Mouse (Mus musculus): ENCODE data around the gene Rab25. TPM values are rescaled to one million over a fixed set of nuclear protein-coding genes. Genes with fewer than 3 reads are reported as not detected.

The Rab25 gene
- total RNA-seq, 2 experiments from 2014 or later: not detected

DNA sequence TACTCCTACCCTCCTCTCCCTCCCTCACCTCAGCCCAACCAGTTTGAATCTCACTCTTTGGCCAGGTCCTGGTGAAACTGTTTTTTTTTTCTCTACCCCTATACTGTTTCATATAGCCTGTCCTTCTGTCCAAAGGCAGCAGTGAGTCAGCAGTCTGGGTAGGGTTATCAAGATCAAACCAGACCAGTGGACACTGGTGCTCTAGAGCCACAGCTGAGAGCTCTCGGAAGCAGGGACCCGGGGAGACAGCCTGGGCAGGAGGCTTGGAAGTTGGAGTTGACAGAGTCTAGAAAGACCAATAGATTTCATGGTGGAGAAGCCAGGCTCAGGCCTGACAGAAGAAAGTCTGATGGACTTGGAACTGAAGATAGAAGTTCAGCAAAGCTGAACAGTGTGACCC is 20.5 kb upstream of the Rab25 start:
- intact Hi-C loops (cut with DNase I): no loop called here
- DNase-seq: no peak

DNA sequence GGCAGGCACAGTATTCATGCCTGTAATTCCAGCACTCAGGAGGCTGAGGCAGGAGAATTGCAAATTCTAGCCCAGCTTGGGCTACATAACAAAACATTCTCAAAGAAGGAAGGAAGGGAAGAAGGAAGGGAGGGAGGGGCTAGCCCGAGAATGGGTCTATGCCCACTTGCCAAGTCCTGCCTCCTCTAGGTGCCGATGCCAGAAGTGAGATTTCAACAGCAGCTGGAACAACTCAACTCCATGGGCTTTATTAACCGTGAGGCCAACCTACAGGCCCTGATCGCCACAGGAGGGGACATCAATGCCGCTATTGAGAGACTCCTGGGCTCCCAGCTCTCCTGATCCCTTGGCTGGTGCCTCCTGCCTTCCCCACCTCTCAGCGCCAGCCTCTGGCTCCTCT is 19.8 kb upstream of the Rab25 start:
- no peak for DNase-seq
- intact Hi-C loops (cut with DNase I): no loop called here

DNA sequence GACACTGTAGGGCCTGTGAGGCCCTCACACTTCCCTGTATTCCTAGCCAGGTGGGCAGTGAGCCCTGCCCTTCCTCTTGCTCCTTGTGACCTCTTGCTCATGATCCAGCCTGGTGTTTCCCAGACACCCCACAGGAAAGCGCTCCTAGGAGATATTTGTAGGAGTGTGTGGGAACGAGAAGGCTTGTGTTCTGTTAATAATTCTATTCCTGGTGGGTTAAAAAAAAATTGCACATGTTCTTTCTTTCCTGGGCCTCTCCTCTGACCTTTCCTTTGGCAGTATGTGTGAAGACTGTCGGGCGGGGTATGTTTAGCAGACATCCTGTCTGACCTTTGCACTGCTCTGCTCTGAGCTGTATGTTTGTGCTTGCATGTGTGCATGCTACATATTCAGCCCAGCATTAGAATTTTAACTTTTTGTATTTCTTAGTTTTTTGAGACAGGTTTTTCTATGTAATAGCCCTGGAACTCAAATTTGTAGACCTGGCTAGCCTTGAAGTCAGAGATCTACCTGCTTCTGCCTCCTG is 18.5 kb upstream of the Rab25 start:
- peak in 1 of 2 experiments; percentile 31 for DNase-seq
- intact Hi-C loops (cut with DNase I): no loop called here

- intact Hi-C loops (cut with DNase I): no loop called here
- peak; percentile 49 to 52 for DNase-seq
These were observed 18.0 kb upstream of the Rab25 start for GRCm38 (mm10) chr3:88566116-88566515.

GRCm38 (mm10) chr3:88563966-88564365 is 15.9 kb upstream of the Rab25 start:
- intact Hi-C loops (cut with DNase I): no loop called here
- no peak for DNase-seq

DNA sequence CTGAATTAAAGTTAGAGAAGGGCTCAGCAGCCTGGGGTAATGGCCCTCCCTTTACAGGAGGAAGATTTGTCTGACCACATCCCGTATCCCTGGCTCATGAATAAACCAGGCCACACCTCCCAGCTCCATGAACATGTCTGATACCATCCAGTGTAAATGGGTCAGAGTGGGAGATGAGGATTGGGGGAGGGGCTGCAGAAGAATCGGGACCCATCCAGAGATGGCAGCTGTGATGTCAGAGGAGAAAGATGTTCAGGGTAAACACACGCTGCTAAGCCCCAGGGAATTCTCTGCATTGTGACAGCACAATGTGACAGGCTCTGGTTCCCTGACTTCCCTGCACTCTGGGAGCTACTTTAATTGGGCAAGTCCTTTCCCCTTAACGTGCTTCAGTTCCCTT is 15.3 kb upstream of the Rab25 start:
- no peak for DNase-seq

DNA sequence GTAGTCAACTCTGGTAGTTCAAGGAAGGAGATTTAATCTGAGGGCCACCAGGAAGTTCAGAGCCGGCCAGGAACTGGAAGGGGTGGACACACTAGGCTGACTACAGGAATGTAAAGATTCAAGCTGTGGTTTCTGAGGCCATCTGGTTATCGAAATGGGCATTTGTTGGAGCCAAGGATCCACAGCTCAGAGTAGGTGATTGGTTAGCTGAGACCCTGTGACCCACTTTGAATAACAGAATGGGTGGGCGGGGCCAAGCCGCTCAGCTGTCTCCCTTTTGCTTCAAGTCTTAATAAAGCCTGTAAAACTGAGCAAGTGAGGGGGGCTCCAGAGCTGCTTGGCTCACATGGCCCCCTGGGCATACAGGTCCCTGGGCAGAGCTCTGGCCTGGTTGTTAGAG is 13.9 kb upstream of the Rab25 start:
- DNase-seq: no peak
- intact Hi-C loops (cut with DNase I): no loop called here

More for the DNA sequence above, 15.3 kb upstream of the Rab25 start:
- intact Hi-C loops (cut with DNase I): no loop called here

GRCm38 (mm10) chr3:88559596-88559995 is 11.5 kb upstream of the Rab25 start:
- DNase-seq: no peak
- intact Hi-C loops (cut with DNase I): no loop called here

- intact Hi-C loops (cut with DNase I): no loop called here
These were observed 8.5 kb upstream of the Rab25 start for GRCm38 (mm10) chr3:88556616-88557015.

GRCm38 (mm10) chr3:88555731-88556130 is 7.6 kb upstream of the Rab25 start:
- intact Hi-C loops (cut with DNase I): no loop called here

More at GRCm38 (mm10) chr3:88556616-88557015, 8.5 kb upstream of the Rab25 start:
- DNase-seq: no peak

DNA sequence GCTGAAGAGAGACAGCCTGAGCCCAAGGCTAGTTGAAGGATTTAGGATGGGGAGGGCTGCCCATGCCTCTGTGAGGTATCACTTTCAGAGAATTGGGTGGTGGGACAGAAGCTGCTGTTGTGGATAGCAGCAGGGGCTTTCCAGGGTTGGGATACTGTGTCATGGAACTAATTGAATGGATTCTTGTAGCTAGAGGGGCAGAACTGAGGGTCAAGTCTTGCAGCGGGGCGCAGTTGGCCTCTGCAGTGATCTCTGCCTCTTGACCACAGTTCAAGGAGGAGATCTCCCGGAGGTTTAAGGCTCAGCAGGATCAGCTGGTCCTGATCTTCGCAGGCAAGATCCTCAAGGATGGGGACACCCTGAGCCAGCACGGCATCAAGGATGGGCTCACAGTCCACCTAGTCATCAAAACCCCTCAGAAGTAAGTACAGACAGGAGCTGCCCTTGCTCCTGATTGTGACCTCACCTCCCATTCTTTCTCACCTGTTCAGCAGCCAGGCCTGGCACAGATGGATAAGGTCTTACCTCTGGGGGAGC is 7.0 kb upstream of the Rab25 start:
- intact Hi-C loops (cut with DNase I): no loop called here
- DNase-seq: no peak

More at GRCm38 (mm10) chr3:88555731-88556130, 7.6 kb upstream of the Rab25 start:
- DNase-seq: no peak

DNA sequence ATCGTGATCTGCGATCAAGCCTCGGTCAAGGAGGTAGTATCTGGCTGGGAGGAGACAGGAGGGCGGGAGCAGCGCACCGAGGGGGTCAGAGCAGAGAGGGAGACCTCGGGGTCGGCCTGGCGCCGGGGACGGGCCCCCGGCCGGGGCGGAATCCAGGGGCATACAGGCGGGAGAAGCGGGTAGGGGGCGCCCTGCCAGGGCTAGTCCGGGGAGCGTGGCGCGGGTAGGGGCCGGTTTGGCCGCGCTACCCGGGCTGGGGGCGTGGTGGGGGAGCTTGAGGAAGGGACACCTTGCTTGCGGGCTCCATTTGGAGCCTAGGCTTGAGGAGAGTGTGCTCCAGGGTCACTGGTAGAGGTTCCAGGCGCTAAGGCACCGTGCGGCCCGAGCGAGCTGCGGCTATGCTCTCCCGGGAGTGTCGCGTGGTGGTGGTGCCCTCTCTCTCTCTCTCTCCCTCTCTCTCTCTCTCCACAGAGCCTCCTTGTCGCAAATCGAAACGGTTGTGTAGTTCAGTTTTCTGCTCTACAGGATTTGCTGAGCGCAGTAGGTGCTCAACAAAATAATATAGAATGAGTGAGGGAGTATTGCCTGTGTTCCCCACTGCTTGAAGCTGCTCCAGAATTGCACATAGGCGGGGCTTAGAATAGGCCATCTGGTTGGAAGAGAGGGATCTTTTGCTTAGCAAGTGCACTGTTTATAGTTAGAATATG is 5.9 kb upstream of the Rab25 start:
- DNase-seq: peak; percentile 62 to 63
- intact Hi-C loops (cut with DNase I): no loop called here

GRCm38 (mm10) chr3:88553525-88553879 is 5.4 kb upstream of the Rab25 start, which contains the start of gene Ubqln4:
Gene Ubqln4 (plus strand): TSS chr3:88553758.
- intact Hi-C loops (cut with DNase I): no loop called here

DNA sequence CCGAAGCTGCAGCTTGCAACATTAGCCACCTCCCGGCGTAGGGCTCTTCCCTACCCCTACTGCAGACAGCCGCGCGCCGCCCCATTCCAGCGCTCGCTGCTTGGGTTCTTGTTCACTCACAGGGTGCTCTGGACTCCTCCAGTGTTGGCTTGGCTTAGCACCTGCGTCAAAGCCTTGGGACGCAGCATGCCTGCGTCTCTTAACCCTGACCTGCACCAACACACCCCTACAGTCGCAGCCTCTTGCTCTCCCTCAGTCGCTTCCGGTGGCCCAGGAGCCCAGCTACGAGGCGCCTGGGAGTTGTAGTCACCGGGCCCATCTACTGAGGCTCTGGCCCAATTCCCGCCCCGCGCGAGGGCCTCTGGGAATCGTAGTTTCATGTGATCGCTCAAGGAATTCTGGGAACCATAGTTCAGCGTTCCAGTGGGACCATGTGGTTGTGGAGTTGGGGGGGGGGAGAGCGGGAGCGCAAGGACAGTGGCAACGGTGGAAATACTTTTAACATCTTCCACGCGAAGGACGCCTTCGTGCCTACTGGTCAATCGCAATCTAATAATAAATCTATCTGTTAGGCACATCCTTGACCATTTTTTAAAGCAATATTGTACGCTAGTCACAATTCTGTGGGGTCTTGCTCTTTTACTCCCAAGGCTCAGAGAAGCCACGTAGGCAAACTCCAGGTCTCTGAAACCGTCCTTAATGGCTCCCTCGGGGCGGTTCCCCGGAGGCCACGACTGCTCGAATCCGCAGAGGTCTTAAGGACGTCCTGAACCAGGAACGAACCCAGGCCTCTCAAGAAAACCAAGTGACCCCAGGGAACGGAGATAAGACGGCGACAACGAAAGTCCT is 4.8 kb upstream of the Rab25 start, which contains the start of gene Lamtor2:
Gene Lamtor2 (minus strand): TSS at position 399 of the 849 bp plus-strand sequence.
- intact Hi-C loops (cut with DNase I): no loop called here
- DNase-seq: peak; percentile 99

More at GRCm38 (mm10) chr3:88553525-88553879, 5.4 kb upstream of the Rab25 start, which contains the start of gene Ubqln4:
- DNase-seq: peak; percentile 95 to 96

- intact Hi-C loops (cut with DNase I): no loop called here
These were observed 4.1 kb upstream of the Rab25 start for GRCm38 (mm10) chr3:88552082-88552645.

DNA sequence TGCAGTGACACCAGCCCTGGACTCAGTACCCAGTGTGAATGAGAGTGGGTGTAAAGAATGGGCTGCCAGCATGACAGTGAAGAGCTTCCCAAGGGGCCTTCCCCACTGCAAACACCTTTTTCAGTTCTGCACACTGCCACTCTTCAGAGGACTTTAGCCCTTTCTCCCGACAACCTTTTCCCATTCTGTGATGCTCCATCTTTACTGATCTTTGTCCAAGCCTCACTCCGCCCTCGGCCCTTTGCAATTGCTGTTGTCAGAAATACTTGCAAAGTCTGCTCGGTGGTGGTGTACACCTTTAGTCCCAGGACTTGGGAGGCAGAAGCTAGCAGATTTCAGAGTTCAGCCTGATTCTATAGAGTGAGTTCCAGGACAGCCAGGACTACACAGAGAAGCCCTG is 3.5 kb upstream of the Rab25 start:
- intact Hi-C loops (cut with DNase I): no loop called here
- DNase-seq: no peak

More at GRCm38 (mm10) chr3:88552082-88552645, 4.1 kb upstream of the Rab25 start:
- DNase-seq: no peak

GRCm38 (mm10) chr3:88546674-88547418 is 1.3 kb downstream of the Rab25 start:
- DNase-seq: no peak
- intact Hi-C loops (cut with DNase I): no loop called here

DNA sequence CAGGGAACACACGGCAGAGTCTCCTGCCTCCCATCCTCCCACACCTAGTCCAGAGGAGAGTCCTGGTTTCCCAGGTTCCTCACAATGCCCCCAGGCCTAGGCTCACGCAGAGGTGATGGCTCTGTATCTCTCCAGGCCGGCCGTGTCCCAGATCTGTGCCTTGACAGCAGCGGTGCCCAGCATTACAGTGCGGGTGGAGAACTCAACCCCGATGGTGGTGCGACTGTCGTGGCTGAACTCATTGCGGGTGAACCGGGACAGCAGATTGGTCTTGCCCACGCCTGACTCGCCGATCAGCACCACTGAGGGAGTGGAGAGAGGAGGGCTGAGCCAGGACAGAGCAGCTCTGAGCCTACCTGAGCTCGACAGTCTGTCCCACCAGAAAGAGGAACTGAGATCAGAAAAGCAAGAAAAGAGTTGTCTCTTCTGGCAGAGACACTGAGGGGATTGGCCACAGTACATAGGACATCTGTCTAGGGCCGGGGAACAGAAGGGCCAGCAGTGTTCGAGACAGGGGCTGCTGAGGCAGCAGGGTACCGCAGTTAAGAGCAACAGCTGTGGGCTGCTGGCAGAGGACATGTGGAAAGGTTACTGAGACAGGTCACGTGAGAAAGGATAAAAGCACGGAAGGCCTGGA is 3.0 kb downstream of the Rab25 start:
- intact Hi-C loops (cut with DNase I): no loop called here
- DNase-seq: no peak

GRCm38 (mm10) chr3:88544514-88544913 is 3.6 kb downstream of the Rab25 start:
- no peak for DNase-seq
- intact Hi-C loops (cut with DNase I): no loop called here

Data from heart, postnatal 10 days (tissue).